Mouse (Mus musculus): Measurements from ENCODE around the gene Pibf1.

Gene Pibf1

GRCm38 (mm10) chr14:99141786-99142633 lies 42.8 kb downstream of the Pibf1 start:
- DNase-seq = peak; percentile 83 to 93

DNA sequence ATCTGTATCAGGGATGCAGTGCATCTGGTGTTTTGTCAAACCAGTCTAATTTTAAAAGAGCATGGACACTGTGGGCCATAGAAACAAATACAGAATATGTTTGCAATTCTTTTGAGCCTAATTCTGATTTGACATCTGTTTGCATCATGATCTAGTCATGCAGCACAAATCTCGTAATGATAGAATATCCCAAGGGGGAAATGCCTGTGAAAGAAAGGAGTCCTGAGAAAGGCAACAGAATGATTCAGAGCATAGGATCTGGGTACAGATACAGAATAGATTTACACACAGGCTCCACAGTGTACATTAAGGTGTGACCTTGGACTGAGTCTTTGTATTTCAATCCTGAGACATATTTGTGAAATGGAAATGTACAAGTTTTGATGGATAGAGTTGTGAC lies 47.6 kb downstream of the Pibf1 start:
- DNase-seq = no peak

- DNase-seq = no peak
These were observed 53.5 kb downstream of the Pibf1 start for GRCm38 (mm10) chr14:99152683-99153082.

GRCm38 (mm10) chr14:99159940-99160339 lies 60.7 kb downstream of the Pibf1 start:
- DNase-seq = no peak

DNA sequence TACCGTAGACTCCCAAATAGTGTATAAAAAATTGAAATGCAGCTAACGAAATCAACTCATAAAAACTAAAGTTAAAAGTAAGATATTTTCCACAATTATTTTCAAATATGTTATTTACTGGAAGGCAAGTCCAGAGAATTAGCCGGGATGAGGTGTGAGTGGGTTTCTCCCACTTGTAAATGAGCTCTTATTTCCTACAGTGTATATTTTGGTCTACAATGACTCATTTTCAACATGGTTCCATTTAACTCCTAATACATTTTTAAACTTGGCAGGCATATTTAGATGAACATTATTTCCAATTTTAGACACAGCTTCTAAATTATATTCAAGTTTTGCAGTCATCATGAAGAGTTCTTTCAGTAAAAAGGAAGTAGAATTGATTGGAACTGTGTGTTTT lies 63.8 kb downstream of the Pibf1 start:
- DNase-seq = no peak

GRCm38 (mm10) chr14:99174138-99174745 lies 75.0 kb downstream of the Pibf1 start:
- no peak for DNase-seq

- DNase-seq = no peak
These were observed 77.3 kb downstream of the Pibf1 start for GRCm38 (mm10) chr14:99176559-99176958.

DNA sequence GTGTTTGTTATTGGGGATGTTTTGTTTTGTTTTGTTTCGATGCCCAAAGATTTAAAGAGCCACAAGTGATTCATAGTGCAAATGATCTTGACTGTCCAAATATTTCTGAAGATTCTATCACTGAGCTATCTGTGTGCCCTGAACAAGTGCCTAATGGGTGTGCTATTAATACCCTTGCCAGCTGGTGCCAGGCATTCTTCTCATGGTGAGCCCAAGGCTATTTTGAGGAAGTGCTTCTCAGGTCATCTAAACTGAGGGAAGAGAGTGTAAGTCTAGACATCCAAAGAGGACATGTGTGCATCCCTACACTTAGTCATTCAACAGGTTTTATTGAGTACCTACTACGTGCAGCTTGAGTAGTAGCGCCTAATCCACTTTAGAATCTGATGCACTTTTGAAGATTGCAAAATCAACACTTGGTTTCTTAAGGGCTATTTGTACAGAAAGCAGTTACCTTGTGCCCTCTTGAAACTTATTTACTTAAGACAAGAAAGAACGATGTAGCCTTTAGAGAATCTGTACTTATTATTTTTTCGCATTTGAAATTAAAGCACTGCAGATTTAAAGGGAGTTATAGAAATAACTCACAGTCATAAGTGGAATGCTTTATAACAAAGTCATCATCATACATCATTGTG lies 91.0 kb downstream of the Pibf1 start:
- peak in 1 of 2 experiments; percentile 53 for DNase-seq

DNA sequence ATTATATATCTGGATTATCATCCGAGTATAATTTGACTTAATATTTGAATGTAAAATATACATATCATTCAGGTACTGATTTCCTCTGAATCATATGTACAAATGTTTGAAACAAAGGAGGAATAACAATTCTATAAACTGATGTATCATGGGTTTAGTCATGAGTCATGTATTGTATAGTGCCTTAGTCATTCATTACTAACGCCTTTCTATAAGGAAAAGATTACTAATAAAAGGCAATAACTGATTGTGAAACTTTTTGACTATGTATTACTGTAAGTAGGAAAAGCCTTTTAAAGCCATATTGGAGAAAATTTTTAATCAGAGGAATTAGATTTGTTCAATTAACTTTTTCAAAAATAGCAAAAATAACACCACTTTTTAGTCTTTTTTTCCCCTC lies 106.6 kb downstream of the Pibf1 start:
- no peak for DNase-seq

DNA sequence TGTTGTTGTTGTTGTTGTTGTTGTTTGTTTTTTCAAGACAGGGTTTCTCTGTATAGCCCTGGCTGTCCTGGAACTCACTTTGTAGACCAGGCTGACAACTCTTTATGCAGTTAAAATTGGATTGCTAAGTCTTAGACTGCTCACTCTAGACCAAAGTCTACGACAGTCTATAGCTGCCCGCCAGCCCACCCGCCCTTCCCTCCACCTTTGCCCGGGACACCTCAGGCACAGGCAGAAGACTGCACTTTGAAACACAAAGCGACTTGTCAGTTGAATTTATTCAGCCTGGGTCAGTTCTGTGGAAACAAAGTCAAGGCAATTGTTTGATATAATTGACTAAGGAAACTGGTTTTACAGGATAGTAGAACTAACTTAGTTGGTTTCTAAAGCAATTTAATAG lies 107.4 kb downstream of the Pibf1 start:
- DNase-seq = no peak

- no peak for DNase-seq
These were observed 111.2 kb downstream of the Pibf1 start for GRCm38 (mm10) chr14:99210431-99210830.

DNA sequence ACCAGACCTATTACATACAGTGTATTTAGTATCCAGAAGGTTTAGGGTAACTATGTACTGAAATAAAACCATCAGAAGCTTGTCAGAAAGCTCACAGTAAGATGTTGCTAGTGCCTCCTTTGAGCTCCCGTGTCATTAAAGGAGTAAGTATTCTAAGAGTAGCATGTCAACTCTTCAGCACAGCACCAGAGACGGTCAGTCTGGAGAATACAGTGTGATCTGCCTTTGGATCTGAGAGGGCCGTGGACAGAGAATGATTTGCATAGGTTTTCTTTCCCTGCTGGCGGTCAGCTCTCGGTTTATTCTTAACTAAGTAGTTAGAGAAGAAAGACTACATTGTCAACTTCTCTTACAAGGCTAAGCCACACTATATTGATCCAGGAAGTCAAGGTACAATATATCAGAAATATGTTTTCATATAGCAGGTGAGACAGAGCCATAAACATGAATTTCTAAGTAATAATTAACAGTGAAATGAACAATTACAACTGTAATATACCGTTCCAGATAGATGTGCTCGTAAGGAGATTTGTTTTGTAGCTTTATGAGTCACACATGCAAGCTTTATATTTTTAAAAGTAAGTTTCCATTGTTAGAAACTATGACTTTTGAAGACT lies 119.3 kb downstream of the Pibf1 start:
- DNase-seq = no peak

DNA sequence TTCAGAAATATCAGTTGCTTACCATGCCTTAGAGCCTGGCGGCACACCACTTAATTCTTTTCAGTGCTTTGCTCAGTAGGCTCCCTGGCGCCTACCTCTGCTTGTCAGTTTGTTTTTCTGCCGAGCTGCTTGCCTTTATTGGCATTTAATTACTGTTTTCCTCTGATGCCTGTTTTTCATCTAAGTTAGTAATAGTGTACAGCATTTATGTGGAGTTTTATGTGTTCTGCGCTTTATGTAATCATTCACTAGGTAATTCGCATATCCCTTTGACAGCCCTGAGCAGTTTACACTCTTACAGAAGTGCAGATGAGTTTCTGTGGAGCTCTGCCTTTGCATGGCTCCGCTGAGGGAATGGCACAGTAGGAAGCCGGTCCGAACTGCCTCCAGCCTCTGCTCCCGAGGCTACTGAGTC lies 120.5 kb downstream of the Pibf1 start:
- DNase-seq = no peak

- no peak for DNase-seq
These were observed 126.7 kb downstream of the Pibf1 start for GRCm38 (mm10) chr14:99225929-99226328.

DNA sequence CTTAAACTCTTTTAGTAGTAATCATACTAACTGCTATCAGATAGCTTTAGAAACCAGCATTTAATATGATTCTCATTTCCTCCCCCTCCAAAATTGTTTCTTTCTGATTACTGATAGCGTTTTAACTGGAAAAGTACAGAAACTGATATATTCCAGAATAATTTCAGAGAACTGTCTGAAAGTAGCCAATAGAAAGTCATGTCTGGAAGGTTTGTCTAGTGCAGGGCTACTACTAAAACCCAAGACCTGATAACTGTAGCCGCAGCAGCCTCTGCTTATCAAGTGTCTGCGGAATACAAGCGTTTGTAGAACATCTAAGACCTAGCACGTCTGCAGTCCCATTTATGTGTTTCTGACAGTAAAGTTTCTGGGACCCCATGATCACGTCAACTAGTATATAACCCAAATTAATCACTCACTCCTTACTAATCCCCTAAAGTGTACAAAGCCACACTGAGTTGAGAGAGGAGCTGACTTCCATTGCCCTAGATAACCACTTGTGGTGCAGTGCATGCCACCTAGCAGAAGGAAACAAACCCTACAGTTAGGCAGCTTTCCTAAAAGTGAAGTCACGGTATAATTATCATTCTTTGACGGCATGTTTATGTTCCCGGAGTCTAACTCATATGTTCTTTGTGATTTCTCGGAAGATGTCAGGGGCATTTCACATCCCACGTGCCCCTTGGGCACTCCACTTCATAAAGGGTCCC lies 130.0 kb downstream of the Pibf1 start:
- no peak for DNase-seq

DNA sequence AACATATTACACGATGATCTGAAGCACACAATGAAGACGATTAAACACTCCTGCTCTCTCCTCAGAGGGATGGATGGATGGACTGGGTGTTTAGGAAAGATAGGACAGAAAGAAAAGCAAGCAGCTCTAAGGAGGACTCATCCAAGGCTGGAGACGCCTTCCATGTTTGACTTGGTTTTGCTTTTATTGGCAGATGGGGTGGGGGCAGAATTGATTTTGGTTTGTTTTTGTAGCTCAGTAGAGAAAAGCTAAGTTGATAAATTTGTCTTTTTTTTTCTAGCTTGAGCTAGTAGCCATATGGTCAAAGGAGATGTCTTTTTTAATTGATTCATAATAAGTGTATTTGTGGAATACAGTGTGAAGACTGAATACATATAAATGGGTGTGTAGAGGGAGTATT lies 133.8 kb downstream of the Pibf1 start:
- DNase-seq = no peak

DNA sequence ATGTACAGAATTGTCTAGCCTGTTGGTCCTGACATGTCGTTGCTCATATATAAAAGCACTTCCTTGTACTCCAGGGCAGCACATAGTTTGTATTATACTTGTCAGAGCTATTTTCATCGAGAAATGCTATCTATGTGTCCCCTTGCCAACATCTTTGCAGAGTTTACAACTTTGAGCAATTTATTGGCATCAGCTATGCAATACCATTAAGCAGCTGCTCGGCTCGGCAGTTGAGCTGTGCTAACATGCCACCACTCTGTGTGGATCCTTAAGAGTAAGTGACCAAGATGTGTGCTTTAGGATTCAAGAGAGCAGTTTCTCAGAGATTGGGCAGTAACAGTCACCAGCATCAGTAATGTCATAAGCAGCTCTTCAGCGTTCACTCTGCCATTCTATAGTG lies 137.9 kb downstream of the Pibf1 start:
- no peak for DNase-seq

DNA sequence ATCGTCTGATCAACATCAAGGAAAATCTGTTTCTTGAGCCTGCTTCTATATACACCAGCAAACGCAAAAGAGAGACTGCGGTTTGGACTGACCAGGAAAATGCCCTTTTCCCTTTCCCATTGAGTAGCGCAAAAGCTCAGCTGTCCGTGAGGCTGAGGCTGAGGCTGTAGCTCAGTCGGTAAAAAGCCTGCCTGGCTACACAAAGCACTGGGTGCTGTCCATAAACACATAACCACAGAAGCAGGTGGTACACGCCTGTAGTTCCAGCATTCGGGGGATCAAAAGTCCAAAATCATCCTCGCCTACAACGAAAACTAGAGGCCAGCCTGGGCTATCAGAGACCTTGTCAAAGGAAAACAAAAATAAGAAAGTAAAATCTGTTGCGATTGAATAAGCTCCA lies 141.3 kb downstream of the Pibf1 start:
- DNase-seq = no peak

DNA sequence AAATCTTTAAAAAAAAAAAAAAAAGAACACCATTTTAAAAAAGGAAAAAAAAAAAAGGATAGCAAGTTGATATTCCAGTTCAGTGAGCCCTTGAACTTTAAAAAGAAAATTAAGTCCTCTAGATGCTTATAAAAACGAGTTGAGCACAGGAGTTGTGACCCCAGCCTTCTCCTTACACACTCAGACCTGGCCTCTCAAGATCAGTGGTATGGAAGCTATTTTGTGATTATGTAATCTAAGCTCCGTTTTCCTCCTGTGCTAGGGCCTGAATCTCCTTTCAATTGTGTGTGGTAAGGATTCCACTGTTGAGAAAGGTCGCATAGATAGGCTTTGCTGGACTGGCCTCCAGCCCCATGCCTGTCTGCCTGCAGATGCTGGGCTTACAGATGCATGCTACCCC lies 145.3 kb downstream of the Pibf1 start:
- DNase-seq = no peak

DNA sequence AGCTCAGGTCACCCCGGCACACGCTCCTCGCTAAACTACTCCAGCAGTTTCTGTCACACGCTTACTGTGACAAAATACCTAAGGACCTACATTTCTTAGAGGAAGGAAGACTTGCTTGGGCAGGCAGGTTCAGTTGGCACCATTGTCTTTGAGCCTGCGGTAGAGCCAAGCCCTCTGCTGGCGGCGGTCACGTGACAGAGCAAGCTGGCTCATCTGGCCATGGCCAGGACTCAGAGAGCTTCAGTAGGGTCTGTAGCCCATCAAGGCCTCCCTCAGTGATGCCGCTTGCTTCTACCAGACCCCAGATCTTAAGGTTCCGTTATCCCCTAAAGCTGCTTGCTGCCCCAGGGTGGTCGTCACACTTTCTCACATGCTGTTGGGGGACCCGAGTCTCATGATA lies 162.8 kb downstream of the Pibf1 start:
- no peak for DNase-seq

- no peak for DNase-seq
These were observed 164.6 kb downstream of the Pibf1 start for GRCm38 (mm10) chr14:99263816-99264215.

- DNase-seq = no peak
These were observed 166.6 kb downstream of the Pibf1 start for GRCm38 (mm10) chr14:99265791-99266190.

DNA sequence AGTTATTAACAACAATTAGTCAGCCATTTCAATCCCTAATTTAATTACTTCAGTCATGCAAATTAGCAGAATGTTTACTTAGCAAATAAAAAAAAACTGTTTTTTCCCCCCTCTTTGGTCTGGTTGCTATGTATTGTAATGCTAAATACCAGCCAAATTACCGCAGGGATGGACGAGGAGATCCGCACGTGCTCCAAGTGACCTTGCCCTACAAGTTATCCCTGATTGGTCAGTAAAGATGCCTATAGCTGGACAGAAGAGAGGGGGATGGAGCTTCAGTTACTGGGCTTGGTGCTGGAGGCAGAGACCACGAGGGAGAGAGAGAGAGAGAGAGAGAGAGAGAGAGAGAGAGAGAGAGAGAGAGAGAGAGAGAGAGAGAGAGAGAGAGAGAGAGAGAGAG lies 167.5 kb downstream of the Pibf1 start:
- DNase-seq = no peak

All from cerebellum, postnatal 25 days (tissue).